Comparison of ENCODE assay signal across 27 mouse cellular contexts in the genomic region with DNA sequence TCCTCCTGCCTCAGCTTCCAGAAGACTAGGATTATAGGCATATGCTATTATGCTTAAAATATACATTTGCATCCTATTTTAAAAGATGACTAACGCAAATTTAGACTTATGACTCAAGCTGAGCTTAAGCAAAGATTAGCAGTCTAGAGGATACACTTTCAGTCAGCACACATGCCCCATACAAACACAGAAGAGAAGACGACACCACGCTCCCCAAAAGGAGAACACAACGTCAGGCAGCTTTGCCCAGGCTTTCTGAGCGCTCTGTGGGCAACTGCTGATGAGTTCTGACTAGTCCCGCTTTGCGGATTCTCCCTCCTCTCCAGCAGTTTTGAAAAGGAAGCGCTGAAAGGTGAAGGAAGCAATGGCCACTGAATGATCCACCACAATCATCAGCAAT. TPM values are rescaled to one million over a fixed set of nuclear protein-coding genes. Genes with fewer than 3 reads are reported as not detected.
A peak's percentile ranks its signal among the peaks of the same experiment; 100 is the strongest.
DNase-seq lines count a peak whose midpoint lies in the region; ATAC-seq lines count a peak whose summit lies in the region.
"Had no signal": no experiment of that assay in that cellular context is flagged by ENCODE, and none has a peak within 500 bp of the region (broad histone marks: within the 10 kb centered on the region; RNA-seq: fewer than 3 reads in every experiment).

No protein-coding gene starts in this region.

- DNase-seq in frontal cortex, postnatal 10 days (ENCODE audit: low spot score in 2 of 2) = no peak
- DNase-seq in right cerebral cortex, adult 18-20 months = peak; percentile 13
- no peak for DNase-seq in right cerebral cortex, postnatal 10 days (ENCODE audit: low spot score in 2 of 2)
- DNase-seq: adrenal gland, postnatal 10 days; adrenal gland, postnatal 36 days; B cell, adult 2 months; embryo, embryonic 11 days; gastrocnemius, adult 2 months; gastrocnemius, postnatal 14 days; heart, adult 18-20 months; heart, postnatal 10 days; heart, postnatal 36 days had no signal

- WGBS in macrophage (ENCODE audit: missing documents) = 77% methylated on average over 8 of the region's 8 CpGs

- peak; percentile 50; the same call in 1 of the 2 replicates for ATAC-seq in frontal cortex, adult (ENCODE audit: low TSS enrichment)
- no peak for ATAC-seq in megakaryocyte-erythroid progenitor cell, adult 5-6 weeks (replicated peaks; ENCODE audit: low FRiP score, low TSS enrichment, poor library complexity, severe bottlenecking)
- ATAC-seq: forebrain, embryonic 15.5 days; hindbrain, embryonic 16.5 days; intestine, embryonic 15.5 days; Patski had no signal

- H3K79me2 ChIP-seq in macrophage (ENCODE audit: inconsistent target) = no peaks in the 10 kb centered on the region

- peaks cover 12% of the 10 kb centered on the region; the same call in 1 of the 2 replicates for H3K36me3 ChIP-seq in macrophage (ENCODE audit: inconsistent target)

- no peak overlapping the region for H3K4me3 ChIP-seq in macrophage (ENCODE audit: inconsistent target)
- H3K4me3 ChIP-seq: embryonic facial prominence, embryonic 10.5 days; embryonic facial prominence, embryonic 13.5 days; erythroblast, embryonic 14.5 days; forebrain, embryonic 12.5 days; forebrain, embryonic 15.5 days; gastrocnemius, adult 2 months; heart, embryonic 12.5 days; heart, embryonic 15.5 days; hindbrain, embryonic 10.5 days; hindbrain, embryonic 13.5 days; intestine, embryonic 15.5 days had no signal

- H3K27ac ChIP-seq in macrophage = peak overlapping the region; percentile 57
- H3K27ac ChIP-seq: embryonic facial prominence, embryonic 10.5 days; embryonic facial prominence, embryonic 13.5 days; forebrain, embryonic 12.5 days; forebrain, embryonic 15.5 days; gastrocnemius, adult 2 months; heart, embryonic 15.5 days; hindbrain, embryonic 10.5 days; hindbrain, embryonic 13.5 days; intestine, embryonic 15.5 days had no signal

RNA-seq across cellular contexts. Expression of a gene that starts 34.7 kb away (rescaled TPM):
- total RNA-seq in macrophage (2018; cell fraction: chromatin; rRNA removed) = 100 to 1,000 TPM in 5 of 26 experiments, 10 to 100 TPM in 21; 11.3 to 128 (median 74.8) TPM
- total RNA-seq in macrophage (2018; cell fraction: cytosol; rRNA removed) = 10 to 100 TPM in 3 of 26 experiments, 1 to 10 TPM in 23; 1.9 to 11.0 (median 8.5) TPM
- 10 to 100 TPM; 10.9 to 88.9 (median 37.9) TPM for total RNA-seq in macrophage (2018; cell fraction: nucleus; rRNA removed)
- 6.7 to 17.1 TPM (median 14.3 TPM) in 3 replicates for polyA plus RNA-seq in macrophage (2018)
- total RNA-seq in megakaryocyte-erythroid progenitor cell, adult 5-6 weeks (2014; fragmentation: Nextera tagmentation) = 52.0 and 58.1 TPM in 2 replicates
- 25.2 and 42.1 TPM in 2 replicates for total RNA-seq in megakaryocyte-erythroid progenitor cell, adult 5-6 weeks (2017)

RNA-seq across cellular contexts. Expression of a gene that starts 34.8 kb away (rescaled TPM):
- 1,000 to 10,000 TPM; 1,977 to 3,563 (median 2,658) TPM for total RNA-seq in macrophage (2018; cell fraction: chromatin; rRNA removed)
- 100 to 1,000 TPM; 341 to 915 (median 562) TPM for total RNA-seq in macrophage (2018; cell fraction: cytosol; rRNA removed)
- total RNA-seq in macrophage (2018; cell fraction: nucleus; rRNA removed) = 1,000 to 10,000 TPM; 1,291 to 2,429 (median 1,755) TPM
- 399 to 726 TPM (median 627 TPM) in 3 replicates for polyA plus RNA-seq in macrophage (2018)
- total RNA-seq in megakaryocyte-erythroid progenitor cell, adult 5-6 weeks (2014; fragmentation: Nextera tagmentation) = 569 and 578 TPM in 2 replicates
- total RNA-seq in megakaryocyte-erythroid progenitor cell, adult 5-6 weeks (2017) = 1,198 and 1,708 TPM in 2 replicates

RNA-seq across cellular contexts. Expression of a gene that starts 44.4 kb away (rescaled TPM):
- 10 to 100 TPM in 16 of 26 experiments, 1 to 10 TPM in 10; 1.9 to 90.8 (median 16.4) TPM for total RNA-seq in macrophage (2018; cell fraction: chromatin; rRNA removed)
- 1 to 10 TPM in 20 of 26 experiments, under 1 TPM in 6; 0.62 to 3.6 (median 1.8) TPM for total RNA-seq in macrophage (2018; cell fraction: cytosol; rRNA removed)
- 10 to 100 TPM in 12 of 26 experiments, 1 to 10 TPM in 14; 1.7 to 24.1 (median 9.8) TPM for total RNA-seq in macrophage (2018; cell fraction: nucleus; rRNA removed)
- 1.2 to 4.5 TPM (median 1.9 TPM) in 3 replicates for polyA plus RNA-seq in macrophage (2018)
- total RNA-seq in megakaryocyte-erythroid progenitor cell, adult 5-6 weeks (2014; fragmentation: Nextera tagmentation) = 6.8 and 15.3 TPM in 2 replicates
- total RNA-seq in megakaryocyte-erythroid progenitor cell, adult 5-6 weeks (2017) = 16.4 and 18.1 TPM in 2 replicates
